Mouse (Mus musculus) embryonic fibroblast, embryonic 13.5 days (primary cell): ENCODE data around the gene Usp20. TPM values are rescaled to one million over a fixed set of nuclear protein-coding genes. Genes with fewer than 3 reads are reported as not detected.
"Not testable (repeated sequence)": the region's sequence is repeated elsewhere in the genome, so short reads cannot be mapped to it uniquely, and the experiment has no call there.

ENCODE experiments used
- H3K27ac ChIP-seq: 2 replicates; pipeline ENCODE4 v1.5.1; 2012; ENCODE audit warnings: low read length, control low read depth, inconsistent platforms; ENCODE audit not compliant: insufficient read depth
- H3K4me1 ChIP-seq: 2 replicates; pipeline ENCODE4 v1.6.1; 2011; ENCODE audit warnings: low read length; ENCODE audit not compliant: control insufficient read depth, insufficient read depth
- H3K4me3 ChIP-seq: 2 replicates; pipeline ENCODE4 v1.5.1; 2011; ENCODE audit warnings: mild to moderate bottlenecking, control low read depth, low read length; ENCODE audit not compliant: insufficient read depth
- CTCF ChIP-seq: IDR thresholded peaks from 2 replicates; pipeline ENCODE4 v1.5.1; 2011; ENCODE audit warnings: mild to moderate bottlenecking, control low read depth, low read length, moderate library complexity, borderline replicate concordance; ENCODE audit not compliant: insufficient read depth
- POLR2A ChIP-seq: IDR thresholded peaks from 2 replicates; pipeline ENCODE4 v1.6.1; 2011; ENCODE audit warnings: low read depth, mild to moderate bottlenecking, control low read depth, low read length, moderate library complexity
- polyA plus RNA-seq: library from polyadenylated mRNA; stranded (reverse); fragments of >200 nt; gene quantifications from 2 replicates; pipeline ENCODE4 v1.2.4, GENCODE M21; 2011; ENCODE audit warnings: low read depth; ENCODE audit not compliant: missing spikeins, insufficient read length

The Usp20 gene
- 9.9 and 10.4 TPM in 2 replicates for polyA plus RNA-seq

GRCm38 (mm10) chr2:30981790-30982513 is at the start of gene Usp20, which contains the start of gene BC005624:
Usp20 (plus strand) TSS chr2:30982279.
BC005624 (minus strand) TSS chr2:30982201.
- H3K4me1 ChIP-seq, result no peaks in the 10 kb centered on the region
- no peak within 1 kb of the TSS for H3K27ac ChIP-seq
- no peak for TF ChIP-seq CTCF
- TF ChIP-seq POLR2A, result peak; percentile 82
- H3K4me3 ChIP-seq, result peak within 1 kb of the TSS; percentile 84

- Histone ChIP-seq H3K27ac (no peak overlapping the region), H3K4me1 (no peaks in the 10 kb centered on the region; the same call in 1 of the 2 replicates), H3K4me3 (no peak overlapping the region)
- no peak for TF ChIP-seq POLR2A
- TF ChIP-seq CTCF, result no peak
Measured at GRCm38 (mm10) chr2:30933032-30933431, 49.0 kb upstream of the Usp20 start.

- no peak overlapping the region for H3K27ac ChIP-seq
- H3K4me1 ChIP-seq, result no peaks in the 10 kb centered on the region; the same call in 1 of the 2 replicates
- TF ChIP-seq POLR2A (no peak), CTCF (peak; percentile 88; the same call in 1 of the 2 replicates)
- no peak overlapping the region for H3K4me3 ChIP-seq
Measured at GRCm38 (mm10) chr2:30933917-30934450, 48.1 kb upstream of the Usp20 start.

GRCm38 (mm10) chr2:30936808-30937207 is 45.3 kb upstream of the Usp20 start:
- no peak overlapping the region for H3K4me3 ChIP-seq
- H3K27ac ChIP-seq, result no peak overlapping the region
- H3K4me1 ChIP-seq, result no peaks in the 10 kb centered on the region; the same call in 1 of the 2 replicates
- TF ChIP-seq POLR2A, result no peak
- no peak for TF ChIP-seq CTCF

GRCm38 (mm10) chr2:30937731-30938130 is 44.3 kb upstream of the Usp20 start:
- H3K4me3 ChIP-seq, result no peak overlapping the region
- TF ChIP-seq POLR2A (no peak), CTCF (no peak)
- no peak overlapping the region for H3K27ac ChIP-seq
- H3K4me1 ChIP-seq, result no peaks in the 10 kb centered on the region; the same call in 1 of the 2 replicates

- Histone ChIP-seq H3K4me1 (no peaks in the 10 kb centered on the region), H3K27ac (no peak overlapping the region), H3K4me3 (no peak overlapping the region)
- TF ChIP-seq POLR2A, result no peak
- TF ChIP-seq CTCF, result no peak
Measured at GRCm38 (mm10) chr2:30938574-30938991, 43.5 kb upstream of the Usp20 start.

GRCm38 (mm10) chr2:30941586-30941985 is 40.5 kb upstream of the Usp20 start:
- H3K27ac ChIP-seq, result no peak overlapping the region
- no peaks in the 10 kb centered on the region for H3K4me1 ChIP-seq
- TF ChIP-seq POLR2A, result no peak
- TF ChIP-seq CTCF, result no peak
- H3K4me3 ChIP-seq, result no peak overlapping the region

- not testable (repeated sequence) for H3K27ac ChIP-seq, H3K4me1 ChIP-seq, H3K4me3 ChIP-seq
Measured at GRCm38 (mm10) chr2:30942116-30942515, 40.0 kb upstream of the Usp20 start.

GRCm38 (mm10) chr2:30942603-30943011 is 39.5 kb upstream of the Usp20 start:
- 0 out of 2 replicates have a peak, but pooled peaks have one; percentile 29 for TF ChIP-seq POLR2A
- TF ChIP-seq CTCF, result peak; percentile 93
- H3K4me3 ChIP-seq, result no peak overlapping the region
- no peak overlapping the region for H3K27ac ChIP-seq
- H3K4me1 ChIP-seq, result no peaks in the 10 kb centered on the region

GRCm38 (mm10) chr2:30952457-30952823 is 29.6 kb upstream of the Usp20 start:
- H3K27ac ChIP-seq, result no peak overlapping the region
- no peak for TF ChIP-seq POLR2A
- no peak for TF ChIP-seq CTCF
- no peaks in the 10 kb centered on the region for H3K4me1 ChIP-seq
- no peak overlapping the region; the same call in 1 of the 2 replicates for H3K4me3 ChIP-seq
